Mouse (Mus musculus): ENCODE results near the gene Cpne1. TPM values are rescaled to one million over a fixed set of nuclear protein-coding genes. Genes with fewer than 3 reads are reported as not detected.

Cpne1 gene
- polyA plus RNA-seq, 1 experiment from 2014 or later = 43.1 TPM

DNA sequence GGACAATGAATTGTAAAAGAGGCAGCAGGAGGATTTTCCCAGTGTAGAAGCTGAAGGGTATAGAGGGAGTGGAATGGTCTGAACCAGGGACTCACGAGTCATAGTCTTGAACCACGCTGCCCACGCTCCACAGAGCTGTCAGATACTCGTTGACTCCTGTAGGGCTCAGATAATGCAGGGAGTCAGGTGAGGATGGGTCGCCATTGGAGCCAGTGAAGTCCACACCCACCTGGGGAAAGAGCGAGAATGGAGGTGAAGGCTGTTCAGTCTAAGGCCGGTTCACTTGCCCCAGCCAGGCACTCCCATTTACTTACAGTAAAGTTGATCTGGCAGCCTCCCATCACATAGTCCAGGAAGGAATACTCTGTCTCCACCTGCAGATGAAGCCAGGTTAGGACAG is 34.3 kb downstream of the Cpne1 start:
- Histone ChIP-seq H3K4me2 (ENCODE audit: low read length) (no peak overlapping the region), H3K27me3 (ENCODE audit: insufficient read depth, low read length) (no peaks in the 10 kb centered on the region), H3K36me3 (ENCODE audit: insufficient read depth, low read length) (peaks cover 49% of the 10 kb centered on the region), H3K4me3 (replicated peaks; ENCODE audit: low read depth, low read length) (no peak overlapping the region), H3K9me3 (replicated peaks; ENCODE audit: low read length) (no peaks in the 10 kb centered on the region), H3K27ac (no peak overlapping the region), H3K9ac (ENCODE audit: low read depth, low read length) (no peak overlapping the region), H3K4me1 (replicated peaks; ENCODE audit: insufficient read depth, low read length) (no peaks in the 10 kb centered on the region)
- no peak for ATAC-seq (replicated peaks; ENCODE audit: low FRiP score, low read depth)
- no peak for TF ChIP-seq CTCF (IDR thresholded peaks at IDR 0.05; ENCODE audit: low read depth)
- 92% methylated on average over 7 of the region's 7 CpGs for WGBS
- no peak for DNase-seq (ENCODE audit: low spot score)

DNA sequence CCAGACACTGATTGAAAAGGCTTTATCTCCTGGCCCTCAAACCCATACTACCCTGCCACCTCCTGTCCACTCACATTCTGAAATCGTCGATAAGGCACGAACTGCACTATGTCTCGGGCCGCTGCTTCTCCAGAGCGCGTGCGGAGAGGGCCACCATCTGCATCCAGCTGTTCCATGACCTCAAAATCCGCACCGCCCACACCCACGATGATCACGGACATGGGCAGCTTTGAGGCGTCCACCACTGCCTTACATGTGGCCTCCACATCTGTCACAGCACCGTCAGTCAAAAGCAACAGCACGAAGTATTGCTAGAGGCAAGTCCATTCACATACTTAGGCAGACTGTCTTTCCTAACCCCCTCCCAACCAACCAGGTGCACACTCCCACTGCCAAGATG is 38.0 kb downstream of the Cpne1 start:
- TF ChIP-seq CTCF (IDR thresholded peaks at IDR 0.05; ENCODE audit: low read depth) = no peak
- H3K9ac ChIP-seq (ENCODE audit: low read depth, low read length) = no peak overlapping the region
- no peak overlapping the region for H3K4me2 ChIP-seq (ENCODE audit: low read length)
- H3K27ac ChIP-seq = no peak overlapping the region
- H3K9me3 ChIP-seq (replicated peaks; ENCODE audit: low read length) = no peaks in the 10 kb centered on the region
- ATAC-seq (replicated peaks; ENCODE audit: low FRiP score, low read depth) (no peak), DNase-seq (ENCODE audit: low spot score) (no peak)
- H3K4me1 ChIP-seq (replicated peaks; ENCODE audit: insufficient read depth, low read length) = no peaks in the 10 kb centered on the region
- H3K36me3 ChIP-seq (ENCODE audit: insufficient read depth, low read length) = peaks cover 52% of the 10 kb centered on the region
- H3K27me3 ChIP-seq (ENCODE audit: insufficient read depth, low read length) = no peaks in the 10 kb centered on the region
- no peak overlapping the region for H3K4me3 ChIP-seq (replicated peaks; ENCODE audit: low read depth, low read length)
- WGBS = 82% methylated on average over 15 of the region's 15 CpGs

DNA sequence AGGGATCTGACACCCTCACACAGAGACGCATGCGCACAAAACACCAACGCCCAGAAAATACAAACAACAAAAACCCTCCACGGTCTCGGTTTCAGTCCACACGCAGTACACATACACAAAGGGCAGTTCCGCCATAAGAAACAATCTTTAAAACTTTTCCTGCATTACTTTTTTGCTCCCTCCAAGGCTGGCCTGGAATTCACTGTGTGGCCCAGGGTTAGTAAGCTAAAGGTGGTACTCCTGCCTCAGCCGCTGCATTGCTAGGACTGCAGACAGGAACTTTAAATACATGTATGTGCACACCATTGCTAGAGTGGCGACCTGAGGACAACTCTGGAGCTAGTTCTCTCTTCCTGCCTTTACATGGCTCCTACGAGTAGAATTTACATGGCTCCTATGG is 40.5 kb downstream of the Cpne1 start:
- no peaks in the 10 kb centered on the region for H3K27me3 ChIP-seq (ENCODE audit: insufficient read depth, low read length)
- H3K4me1 ChIP-seq (replicated peaks; ENCODE audit: insufficient read depth, low read length) = no peaks in the 10 kb centered on the region
- H3K9me3 ChIP-seq (replicated peaks; ENCODE audit: low read length) = no peaks in the 10 kb centered on the region
- no peak overlapping the region for H3K4me3 ChIP-seq (replicated peaks; ENCODE audit: low read depth, low read length)
- DNase-seq (ENCODE audit: low spot score) (no peak), ATAC-seq (replicated peaks; ENCODE audit: low FRiP score, low read depth) (no peak)
- peaks cover 35% of the 10 kb centered on the region for H3K36me3 ChIP-seq (ENCODE audit: insufficient read depth, low read length)
- no peak overlapping the region for H3K9ac ChIP-seq (ENCODE audit: low read depth, low read length)
- TF ChIP-seq CTCF (IDR thresholded peaks at IDR 0.05; ENCODE audit: low read depth) = no peak
- WGBS = 96% methylated on average over 10 of the region's 10 CpGs
- no peak overlapping the region for H3K27ac ChIP-seq
- no peak overlapping the region for H3K4me2 ChIP-seq (ENCODE audit: low read length)

DNA sequence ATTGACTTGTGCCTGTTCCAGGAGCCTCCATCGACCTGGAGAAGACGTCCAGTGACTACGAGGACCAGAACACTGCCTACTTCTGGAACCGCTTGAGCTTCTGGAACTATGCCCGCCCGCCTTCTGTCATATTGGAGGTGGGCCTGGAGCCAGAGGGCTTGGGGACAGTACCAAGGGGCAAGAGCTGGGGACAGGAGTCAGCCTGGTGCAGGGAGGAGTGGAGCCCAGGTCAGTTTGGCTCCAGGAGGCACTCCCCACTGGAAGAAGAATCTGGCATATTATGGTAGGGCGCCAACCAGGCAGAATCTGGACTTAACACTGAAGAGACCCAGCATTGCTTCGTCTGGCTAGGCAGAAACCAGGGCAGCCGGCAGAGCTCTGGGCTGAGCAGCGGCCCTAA is 43.8 kb downstream of the Cpne1 start:
- 91% methylated on average over 10 of the region's 10 CpGs for WGBS
- Histone ChIP-seq H3K27ac (no peak overlapping the region), H3K36me3 (ENCODE audit: insufficient read depth, low read length) (peaks cover 8% of the 10 kb centered on the region), H3K4me1 (replicated peaks; ENCODE audit: insufficient read depth, low read length) (peaks cover 8% of the 10 kb centered on the region; the same call in 1 of the 2 replicates), H3K4me3 (replicated peaks; ENCODE audit: low read depth, low read length) (no peak overlapping the region), H3K9ac (ENCODE audit: low read depth, low read length) (no peak overlapping the region), H3K9me3 (replicated peaks; ENCODE audit: low read length) (no peaks in the 10 kb centered on the region), H3K4me2 (ENCODE audit: low read length) (no peak overlapping the region), H3K27me3 (ENCODE audit: insufficient read depth, low read length) (no peaks in the 10 kb centered on the region)
- DNase-seq (ENCODE audit: low spot score) (no peak), ATAC-seq (replicated peaks; ENCODE audit: low FRiP score, low read depth) (no peak)
- no peak for TF ChIP-seq CTCF (IDR thresholded peaks at IDR 0.05; ENCODE audit: low read depth)

- H3K4me1 ChIP-seq (replicated peaks; ENCODE audit: insufficient read depth, low read length) = peaks cover 8% of the 10 kb centered on the region; the same call in 1 of the 2 replicates
- H3K4me2 ChIP-seq (ENCODE audit: low read length) = peak overlapping the region; percentile 100
- H3K27me3 ChIP-seq (ENCODE audit: insufficient read depth, low read length) = no peaks in the 10 kb centered on the region
- TF ChIP-seq CTCF (IDR thresholded peaks at IDR 0.05; ENCODE audit: low read depth) = no peak
- DNase-seq (ENCODE audit: low spot score) = no peak
- peak; percentile 10 for ATAC-seq (replicated peaks; ENCODE audit: low FRiP score, low read depth)
- H3K4me3 ChIP-seq (replicated peaks; ENCODE audit: low read depth, low read length) = peak overlapping the region; percentile 76
- no peaks in the 10 kb centered on the region for H3K9me3 ChIP-seq (replicated peaks; ENCODE audit: low read length)
- peaks cover under 1% of the 10 kb centered on the region; the same call in 1 of the 2 replicates for H3K36me3 ChIP-seq (ENCODE audit: insufficient read depth, low read length)
- H3K9ac ChIP-seq (ENCODE audit: low read depth, low read length) = peak overlapping the region; percentile 62; the same call in 1 of the 2 replicates
- H3K27ac ChIP-seq = no peak overlapping the region
- WGBS = 29% methylated on average over 9 of the region's 10 CpGs
These were observed 45.6 kb downstream of the Cpne1 start for GRCm38 (mm10) chr2:156066126-156066525.

DNA sequence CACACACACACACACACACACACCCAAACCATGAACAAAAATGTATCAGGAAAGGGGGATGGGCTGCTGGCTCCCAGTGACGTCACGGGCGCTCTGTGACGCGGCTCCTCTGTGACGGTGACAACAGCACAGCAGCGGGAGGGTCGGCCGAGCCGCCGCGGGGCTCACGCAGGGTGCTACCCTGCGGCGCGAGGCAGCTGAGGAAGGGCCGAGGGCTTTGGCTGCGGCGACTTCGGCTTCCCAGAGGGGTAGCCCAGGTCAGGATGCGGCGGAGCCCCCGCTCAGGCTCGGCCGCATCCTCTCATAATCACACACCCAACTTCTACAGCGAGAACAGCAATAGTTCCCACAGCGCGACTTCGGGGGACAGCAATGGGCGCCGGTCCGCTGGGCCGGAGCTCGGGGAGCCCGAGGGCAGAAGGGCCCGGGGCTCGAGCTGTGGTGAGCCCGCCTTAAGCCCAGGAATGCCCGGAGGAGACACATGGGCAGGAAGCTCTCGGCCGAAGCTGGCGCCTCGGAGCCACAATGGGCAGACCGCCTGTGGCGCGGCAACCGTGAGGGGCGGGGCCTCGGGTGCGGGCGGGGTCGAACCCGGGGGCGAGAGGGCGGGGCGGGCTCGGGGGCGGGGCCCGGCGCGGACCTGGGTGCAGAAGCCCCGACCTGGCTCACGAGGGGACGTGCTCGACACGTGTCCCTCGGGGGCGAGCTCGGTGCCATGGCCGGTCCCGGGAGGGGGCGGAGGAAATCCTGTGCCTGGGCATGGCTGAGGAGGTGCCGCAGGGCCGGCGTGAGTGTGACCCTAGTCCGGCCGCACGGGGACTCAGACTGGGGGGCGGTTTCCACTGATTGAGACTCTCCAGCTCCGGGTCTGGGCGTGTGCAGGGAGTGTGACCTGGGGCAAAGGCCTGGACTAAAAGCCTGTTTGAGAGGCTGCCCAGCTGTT is 46.4 kb downstream of the Cpne1 start, which contains the start of gene Spag4:
Gene Spag4, plus strand, starts transcription at position 77 of the 943 bp plus-strand sequence.
- Histone ChIP-seq H3K27me3 (ENCODE audit: insufficient read depth, low read length) (no peaks in the 10 kb centered on the region), H3K9me3 (replicated peaks; ENCODE audit: low read length) (no peaks in the 10 kb centered on the region), H3K9ac (ENCODE audit: low read depth, low read length) (peak within 1 kb of the TSS; percentile 62), H3K27ac (peak within 1 kb of the TSS; percentile 79), H3K4me3 (replicated peaks; ENCODE audit: low read depth, low read length) (peak within 1 kb of the TSS; percentile 76), H3K36me3 (ENCODE audit: insufficient read depth, low read length) (no peaks in the 10 kb centered on the region), H3K4me1 (replicated peaks; ENCODE audit: insufficient read depth, low read length) (peaks cover 8% of the 10 kb centered on the region; the same call in 1 of the 2 replicates), H3K4me2 (ENCODE audit: low read length) (peak within 1 kb of the TSS; percentile 100)
- under 1% methylated on average over 69 of the region's 81 CpGs for WGBS
- DNase-seq (ENCODE audit: low spot score) (peak; percentile 74), ATAC-seq (replicated peaks; ENCODE audit: low FRiP score, low read depth) (peak; percentile 82)
- no peak for TF ChIP-seq CTCF (IDR thresholded peaks at IDR 0.05; ENCODE audit: low read depth)
